Mouse (Mus musculus) midbrain, embryonic 14.5 days (tissue): ENCODE measurements at regions not wholly inside any gene's neighbourhood (a gene's known extent, or its start where the extent isn't known, plus 50 kb on each side); places are given as distances from the start of the nearest gene placed in this dataset.

Experiments used
- ATAC-seq: fragments of 200-750 bp; cut with Nextera tagmentation; 2 replicates; pipeline ENCODE4 v1.8.0; 2017; ENCODE audit warnings: moderate number of reproducible peaks, moderate library complexity; ENCODE audit not compliant: low FRiP score, low TSS enrichment
- DNase-seq: peaks from one replicate; pipeline ENCODE4 v3.0.0-alpha.2; 2015
- H3K27ac ChIP-seq: fragments of 300-500 bp; sonication (generic); replicated peaks from 2 replicates; pipeline ENCODE4 v1.5.1; 2014; ENCODE audit warnings: mild to moderate bottlenecking, low read depth, low read length, moderate library complexity
- H3K27me3 ChIP-seq: fragments of 300-500 bp; sonication (generic); 2 replicates; pipeline ENCODE4 v1.6.1; 2014; ENCODE audit warnings: low read length, control low read depth, mixed read lengths; ENCODE audit not compliant: control insufficient read depth, insufficient read depth
- H3K36me3 ChIP-seq: fragments of 300-500 bp; sonication (generic); 2 replicates; pipeline ENCODE4 v1.6.1; 2014; ENCODE audit warnings: low read length, control low read depth; ENCODE audit not compliant: control insufficient read depth, insufficient read depth
- H3K4me1 ChIP-seq: fragments of 300-500 bp; sonication (generic); 2 replicates; pipeline ENCODE4 v1.6.1; 2014; ENCODE audit warnings: mild to moderate bottlenecking, antibody characterized with exemption, low read length, control low read depth; ENCODE audit not compliant: control insufficient read depth, insufficient read depth
- H3K4me2 ChIP-seq: fragments of 300-500 bp; sonication (generic); 2 replicates; pipeline ENCODE4 v1.6.1; 2014; ENCODE audit warnings: mild to moderate bottlenecking, low read length, moderate library complexity
- H3K4me3 ChIP-seq: fragments of 300-500 bp; sonication (generic); replicated peaks from 2 replicates; pipeline ENCODE4 v1.5.1; 2014; ENCODE audit warnings: low read depth, low read length
- H3K9ac ChIP-seq: fragments of 300-500 bp; sonication (generic); replicated peaks from 2 replicates; pipeline ENCODE4 v1.6.1; 2014; ENCODE audit warnings: mild to moderate bottlenecking, low read length, moderate library complexity
- H3K9me3 ChIP-seq: fragments of 300-500 bp; sonication (generic); 2 replicates; pipeline ENCODE4 v1.6.1; 2016; ENCODE audit warnings: low read length, control low read depth, mixed read lengths; ENCODE audit not compliant: control insufficient read depth
- WGBS: fragments of 180-500 bp; shearing (Covaris S2); extraction: QIAGEN DNeasy Blood & Tissue Kit; methylation state at CpG from one replicate; pipeline ENCODE4 v1.1.7; 2014; 5-methylcytosine and 5-hydroxymethylcytosine counted together

DNA sequence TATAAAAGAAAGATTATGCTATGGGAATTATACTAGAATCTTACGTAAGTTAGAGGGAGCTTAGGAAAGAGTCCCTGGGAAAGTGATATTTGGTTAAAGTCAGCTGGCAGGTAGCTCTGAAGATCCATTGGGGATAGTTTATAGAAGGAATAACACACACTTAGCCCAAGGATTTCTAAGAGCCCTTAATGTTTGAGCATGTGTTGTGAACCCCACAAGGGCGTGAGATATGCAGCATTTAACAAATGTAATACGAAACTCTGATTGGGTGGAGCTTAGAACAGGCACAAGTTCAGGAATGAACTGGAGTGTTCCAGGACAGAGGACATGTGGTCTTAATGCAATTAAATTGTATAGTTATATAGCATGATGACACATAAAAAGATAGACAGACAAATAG lies 132.6 kb upstream of the Eci2 start:
- no peak for ATAC-seq
- no peak overlapping the region for H3K27ac ChIP-seq
- H3K9ac ChIP-seq = no peak overlapping the region
- WGBS = 83% methylated on average over 3 of the region's 3 CpGs
- H3K4me3 ChIP-seq = no peak overlapping the region
- no peaks in the 10 kb centered on the region for H3K4me1 ChIP-seq
- DNase-seq = no peak
- no peaks in the 10 kb centered on the region for H3K9me3 ChIP-seq
- H3K36me3 ChIP-seq = no peaks in the 10 kb centered on the region
- no peaks in the 10 kb centered on the region for H3K27me3 ChIP-seq
- H3K4me2 ChIP-seq = no peak overlapping the region

DNA sequence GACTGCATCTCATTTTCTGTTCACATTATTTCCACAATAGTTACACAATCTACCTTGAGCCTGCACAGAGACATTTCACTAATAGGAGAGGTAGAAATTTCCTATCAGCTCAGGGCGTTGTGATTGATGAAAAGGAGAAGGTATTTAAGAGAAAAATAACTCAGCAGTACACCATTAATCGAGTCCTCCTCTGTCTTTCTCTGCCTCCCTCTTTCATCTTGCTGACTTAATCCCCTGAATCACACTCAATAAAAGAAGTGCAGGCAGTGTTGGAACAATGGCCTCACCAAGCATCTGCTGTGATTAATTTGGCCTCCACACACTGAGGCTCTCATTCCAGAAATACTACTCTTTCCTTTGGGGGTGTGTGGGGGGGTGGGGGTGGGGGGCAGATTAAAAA lies 133.9 kb upstream of the Eci2 start:
- ATAC-seq (0 out of 2 replicates have a peak, but pooled peaks have one; percentile 14), DNase-seq (peak; percentile 15)
- WGBS = 3% methylated on average over 2 of the region's 2 CpGs

DNA sequence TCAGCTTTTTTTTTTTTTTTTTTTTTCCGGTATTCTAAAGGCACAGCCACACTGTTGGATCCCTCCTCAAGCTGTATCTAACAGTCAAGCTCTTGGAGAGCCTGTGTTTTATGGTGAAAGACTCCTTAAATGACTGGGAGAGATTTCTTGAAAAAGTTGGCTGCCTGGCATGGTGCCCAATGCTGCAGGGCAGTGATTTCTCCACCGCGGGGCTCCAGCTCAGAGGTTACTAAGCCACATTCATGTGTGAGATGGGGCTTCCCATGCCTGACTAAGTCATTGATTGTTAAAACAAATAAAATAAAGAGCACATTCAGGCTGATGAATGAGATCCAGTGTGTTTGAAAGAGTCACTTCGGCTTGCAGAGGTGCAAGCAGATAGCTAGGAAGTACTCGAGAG lies 139.2 kb upstream of the Eci2 start:
- Histone ChIP-seq H3K9ac (no peak overlapping the region), H3K27ac (no peak overlapping the region), H3K4me1 (no peaks in the 10 kb centered on the region), H3K27me3 (no peaks in the 10 kb centered on the region), H3K4me3 (no peak overlapping the region), H3K4me2 (no peak overlapping the region), H3K36me3 (no peaks in the 10 kb centered on the region), H3K9me3 (no peaks in the 10 kb centered on the region)
- 51% methylated on average over 5 of the region's 5 CpGs for WGBS
- DNase-seq (peak; percentile 33), ATAC-seq (no peak)

More for the DNA sequence above, 133.9 kb upstream of the Eci2 start:
- H3K4me3 ChIP-seq = no peak overlapping the region
- no peak overlapping the region for H3K27ac ChIP-seq
- H3K4me1 ChIP-seq = no peaks in the 10 kb centered on the region
- no peaks in the 10 kb centered on the region for H3K27me3 ChIP-seq
- H3K4me2 ChIP-seq = no peak overlapping the region
- H3K9me3 ChIP-seq = no peaks in the 10 kb centered on the region
- H3K36me3 ChIP-seq = no peaks in the 10 kb centered on the region
- no peak overlapping the region for H3K9ac ChIP-seq

DNA sequence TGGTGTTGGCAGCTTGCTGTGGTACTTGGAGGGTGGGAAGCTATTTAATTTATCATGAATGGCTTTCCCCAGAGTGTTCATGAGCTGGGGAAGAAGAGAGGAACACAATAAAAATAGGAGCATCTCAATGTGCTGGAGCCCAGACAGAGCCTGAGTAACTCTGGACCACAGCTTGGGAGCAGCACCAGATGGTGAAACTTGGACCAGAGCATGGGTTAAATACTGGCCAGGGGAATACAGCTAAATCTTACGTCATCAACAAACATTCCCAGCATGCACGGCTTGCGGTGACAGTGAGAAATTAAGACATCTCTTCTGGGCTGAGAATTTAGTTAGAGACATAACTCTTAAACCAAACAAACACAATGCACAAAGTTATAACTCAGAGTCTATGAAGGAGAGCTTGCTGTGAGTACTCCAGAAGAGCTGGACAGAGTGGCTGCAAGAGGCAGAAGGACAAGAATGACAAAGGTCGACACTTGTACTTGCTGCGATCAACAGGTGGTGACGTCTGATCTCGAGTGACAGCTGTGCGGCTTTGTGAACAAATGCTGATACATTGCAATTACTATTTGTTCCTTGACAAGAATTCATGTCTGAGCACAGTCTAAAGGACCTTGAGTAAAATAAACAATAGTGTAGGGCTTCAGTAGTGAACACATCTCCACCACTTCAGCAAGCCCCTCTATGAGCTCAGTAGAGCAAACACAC lies 140.1 kb upstream of the Eci2 start:
- H3K4me3 ChIP-seq = no peak overlapping the region
- H3K27ac ChIP-seq = no peak overlapping the region
- no peaks in the 10 kb centered on the region for H3K36me3 ChIP-seq
- no peak overlapping the region for H3K9ac ChIP-seq
- no peaks in the 10 kb centered on the region for H3K9me3 ChIP-seq
- no peak overlapping the region for H3K4me2 ChIP-seq
- 83% methylated on average over 8 of the region's 8 CpGs for WGBS
- no peak for ATAC-seq
- H3K27me3 ChIP-seq = no peaks in the 10 kb centered on the region
- H3K4me1 ChIP-seq = no peaks in the 10 kb centered on the region
- no peak for DNase-seq

DNA sequence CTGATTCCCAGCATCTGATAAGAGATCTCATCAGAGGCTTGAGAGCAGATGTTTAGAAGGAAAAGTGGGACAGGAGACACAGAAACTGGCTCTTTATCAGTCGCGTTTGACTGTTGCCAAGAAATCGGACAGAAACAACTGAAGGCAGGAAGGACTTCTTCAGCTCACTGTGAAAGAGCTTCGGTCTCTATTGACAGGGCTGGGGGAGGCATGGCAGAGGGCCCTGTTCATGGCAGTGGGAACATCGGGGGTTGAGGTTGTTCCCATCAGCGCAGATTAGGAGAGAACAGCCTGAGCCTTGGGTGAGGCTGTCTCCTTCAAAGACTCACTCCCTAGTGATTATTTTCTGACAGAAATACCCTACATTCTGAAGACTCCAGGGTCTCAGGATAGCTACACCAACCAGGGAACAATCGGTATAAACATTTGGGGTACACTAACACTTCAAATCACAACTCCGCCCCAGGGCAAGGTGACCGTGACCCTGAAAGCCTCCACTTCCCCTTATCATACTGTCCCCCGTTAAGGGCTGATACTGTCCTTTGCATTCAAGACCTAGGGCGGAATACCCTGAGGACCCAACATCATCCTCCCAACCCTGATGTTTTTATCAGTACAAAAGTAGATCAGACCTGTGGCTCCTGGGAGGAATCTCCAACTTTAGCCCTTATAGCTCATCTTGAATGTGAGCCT lies 144.8 kb upstream of the Eci2 start:
- no peaks in the 10 kb centered on the region for H3K27me3 ChIP-seq
- H3K9me3 ChIP-seq = no peaks in the 10 kb centered on the region
- H3K9ac ChIP-seq = no peak overlapping the region
- ATAC-seq (no peak), DNase-seq (no peak)
- H3K4me2 ChIP-seq = no peak overlapping the region
- no peak overlapping the region for H3K4me3 ChIP-seq
- H3K4me1 ChIP-seq = no peaks in the 10 kb centered on the region
- no peak overlapping the region for H3K27ac ChIP-seq
- H3K36me3 ChIP-seq = no peaks in the 10 kb centered on the region
- 88% methylated on average over 11 of the region's 11 CpGs for whole genome bisulfite sequencing

DNA sequence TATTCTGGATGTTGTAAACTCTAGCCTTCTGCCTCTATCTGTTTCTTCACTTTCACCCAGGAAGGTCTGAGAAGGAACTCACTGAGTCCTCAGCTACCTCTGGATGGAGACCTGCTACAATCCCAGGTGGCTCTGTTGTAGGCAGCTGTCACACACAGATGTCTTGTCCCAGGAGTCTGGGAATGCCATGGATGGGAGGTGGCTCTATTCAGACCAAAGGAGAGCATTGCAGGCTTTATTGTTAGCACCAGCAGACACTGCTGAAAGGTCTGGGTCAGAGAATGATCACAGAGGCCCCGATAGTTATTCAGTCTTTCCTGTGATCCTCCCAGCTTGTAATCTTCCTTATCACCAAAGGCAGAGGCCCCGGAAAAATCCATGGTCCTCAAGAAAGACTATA lies 146.6 kb upstream of the Eci2 start:
- Histone ChIP-seq H3K27ac (no peak overlapping the region), H3K9ac (no peak overlapping the region), H3K36me3 (no peaks in the 10 kb centered on the region), H3K27me3 (no peaks in the 10 kb centered on the region), H3K4me3 (no peak overlapping the region), H3K9me3 (no peaks in the 10 kb centered on the region), H3K4me2 (no peak overlapping the region), H3K4me1 (no peaks in the 10 kb centered on the region)
- 14% methylated on average over 2 of the region's 2 CpGs for whole genome bisulfite sequencing
- DNase-seq (no peak), ATAC-seq (no peak)

DNA sequence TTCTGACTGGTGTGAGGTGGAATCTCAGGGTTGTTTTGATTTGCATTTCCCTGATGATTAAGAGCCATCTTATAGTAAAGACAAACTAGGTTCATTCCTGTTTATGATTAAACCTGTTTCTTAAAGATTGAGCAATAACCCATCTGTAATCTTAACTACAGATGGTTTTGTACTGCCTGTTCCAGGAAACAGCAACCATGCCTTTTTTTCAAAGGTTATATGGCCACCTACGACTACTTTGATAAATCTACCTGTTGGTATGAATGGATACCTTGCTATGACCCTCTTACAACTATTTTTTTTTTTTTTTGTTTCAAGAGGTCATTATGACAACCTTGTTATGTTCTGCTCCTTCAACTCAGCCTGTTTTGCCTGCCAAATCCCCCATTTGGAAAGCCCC lies 148.7 kb upstream of the Eci2 start:
- no peak for DNase-seq
- H3K9ac ChIP-seq = no peak overlapping the region
- H3K9me3 ChIP-seq = no peaks in the 10 kb centered on the region
- H3K4me3 ChIP-seq = no peak overlapping the region
- no peaks in the 10 kb centered on the region for H3K36me3 ChIP-seq
- no peaks in the 10 kb centered on the region for H3K4me1 ChIP-seq
- H3K27ac ChIP-seq = no peak overlapping the region
- no peaks in the 10 kb centered on the region for H3K27me3 ChIP-seq
- H3K4me2 ChIP-seq = no peak overlapping the region
- WGBS = 81% methylated on average over 1 of the region's 1 CpGs
- ATAC-seq = no peak

DNA sequence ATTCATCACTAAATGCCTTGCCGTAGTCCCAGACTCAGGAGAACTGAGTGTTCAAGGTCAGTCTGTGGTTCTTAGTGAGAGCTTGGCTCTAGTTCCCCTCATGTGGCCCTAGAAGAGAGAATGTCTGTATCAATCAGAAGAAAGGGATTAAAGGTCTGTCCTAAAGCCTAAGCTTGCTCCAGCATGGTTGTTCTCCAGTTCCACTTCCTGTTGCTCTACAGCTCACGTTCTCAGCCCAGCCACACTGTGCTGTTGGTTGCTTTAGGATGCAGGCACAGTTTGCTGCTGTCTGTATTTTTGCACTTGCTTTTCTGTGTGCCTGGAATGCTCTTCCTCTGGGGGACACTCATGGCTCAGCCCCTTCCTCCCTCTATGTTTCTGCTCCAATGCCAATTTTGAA lies 150.4 kb upstream of the Eci2 start:
- DNase-seq = no peak
- Histone ChIP-seq H3K4me1 (no peaks in the 10 kb centered on the region), H3K27me3 (no peaks in the 10 kb centered on the region), H3K4me3 (no peak overlapping the region), H3K27ac (no peak overlapping the region), H3K9ac (no peak overlapping the region), H3K4me2 (no peak overlapping the region), H3K9me3 (no peaks in the 10 kb centered on the region), H3K36me3 (no peaks in the 10 kb centered on the region)
- WGBS = 77% methylated on average over 2 of the region's 2 CpGs
- no peak for ATAC-seq
